Mouse (Mus musculus) hindbrain, embryonic 15.5 days (tissue): ENCODE data around the gene Tada2b. TPM values are rescaled to one million over a fixed set of nuclear protein-coding genes. Genes with fewer than 3 reads are reported as not detected.

Experiments
- ATAC-seq: fragments of 200-750 bp; cut with Nextera tagmentation; 2 replicates; pipeline ENCODE4 v1.8.0; 2017; ENCODE audit warnings: low read depth, moderate number of reproducible peaks, moderate TSS enrichment; ENCODE audit not compliant: low FRiP score
- H3K27ac ChIP-seq: fragments of 300-500 bp; sonication (generic); replicated peaks from 2 replicates; pipeline ENCODE4 v1.5.1; 2015; ENCODE audit warnings: mild to moderate bottlenecking, inconsistent platforms
- H3K27me3 ChIP-seq: fragments of 300-500 bp; sonication (generic); 2 replicates; pipeline ENCODE4 v1.6.1; 2015; ENCODE audit warnings: control low read depth, inconsistent platforms
- H3K36me3 ChIP-seq: fragments of 300-500 bp; sonication (generic); 2 replicates; pipeline ENCODE4 v1.6.1; 2015; ENCODE audit warnings: control low read depth, inconsistent platforms
- H3K4me1 ChIP-seq: fragments of 300-500 bp; sonication (generic); replicated peaks from 2 replicates; pipeline ENCODE4 v1.6.1; 2015; ENCODE audit warnings: control low read depth, inconsistent platforms
- H3K4me2 ChIP-seq: fragments of 300-500 bp; sonication (generic); 2 replicates; pipeline ENCODE4 v1.6.1; 2015; ENCODE audit warnings: moderate library complexity, mild to moderate bottlenecking, inconsistent platforms
- H3K4me3 ChIP-seq: fragments of 300-500 bp; sonication (generic); 2 replicates; pipeline ENCODE4 v1.5.1; 2015; ENCODE audit warnings: mild to moderate bottlenecking, inconsistent platforms
- H3K9ac ChIP-seq: fragments of 300-500 bp; sonication (generic); 2 replicates; pipeline ENCODE4 v1.6.1; 2015; ENCODE audit warnings: inconsistent platforms
- H3K9me3 ChIP-seq: fragments of 300-500 bp; sonication (generic); 2 replicates; pipeline ENCODE4 v1.6.1; 2016; ENCODE audit warnings: control low read depth, inconsistent platforms
- WGBS: fragments of 180-500 bp; shearing (Covaris S2); methylation state at CpG from one replicate; pipeline ENCODE4 v1.1.7; 2015; 5-methylcytosine and 5-hydroxymethylcytosine counted together
- polyA plus RNA-seq: library from polyadenylated mRNA; unstranded; fragments of >200 nt; fragmentation: Nextera tagmentation; extraction: Ambion mirVana; gene quantifications from 2 replicates; pipeline ENCODE4 v1.2.1, GENCODE M21; 2015

Gene Tada2b
- 2.6 and 3.4 TPM in 2 replicates for polyA plus RNA-seq

DNA sequence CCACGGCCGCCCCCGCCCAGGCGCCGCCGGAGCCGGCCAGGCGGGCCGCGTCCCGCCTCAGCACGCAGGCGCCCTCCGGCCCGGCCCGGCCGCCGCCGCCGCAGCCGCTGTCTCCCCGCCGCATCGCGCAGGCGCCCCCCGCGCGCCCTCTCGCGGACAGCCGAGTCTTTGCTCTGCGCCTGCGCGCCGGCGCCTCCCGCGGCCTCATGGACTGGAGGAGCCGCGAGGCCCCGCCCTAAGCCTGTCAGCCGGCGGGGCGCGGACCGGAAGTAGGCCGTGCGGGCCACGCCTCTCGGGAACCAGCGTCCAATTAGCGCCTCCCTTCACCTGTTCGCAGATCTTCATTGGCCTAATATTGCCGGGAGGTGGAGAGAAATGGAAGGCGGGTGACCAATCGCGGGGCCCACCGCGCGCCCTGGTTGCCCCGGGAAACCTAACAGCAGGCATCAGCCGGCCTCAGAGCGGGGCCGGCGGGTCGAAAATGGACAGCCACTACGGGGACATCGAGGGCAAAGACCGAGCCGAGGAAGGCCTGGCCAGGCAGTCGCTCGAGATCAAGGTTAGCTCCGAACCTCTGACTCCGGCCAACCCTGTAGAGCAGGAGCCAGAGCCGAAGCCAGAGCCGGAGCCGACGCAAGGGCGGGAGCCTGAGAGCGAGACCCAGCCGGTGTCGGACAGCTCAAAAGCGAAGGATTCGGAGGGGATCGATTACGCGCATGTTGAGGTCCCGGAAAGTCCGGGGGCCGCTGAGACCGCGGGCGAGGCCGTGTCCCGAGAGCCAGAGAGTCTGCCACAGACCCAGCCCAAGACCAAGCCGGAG, at the start of gene Tada2b, which contains the start of gene Ccdc96:
TSS of gene Tada2b (minus strand) at position 115 of the 820 bp plus-strand sequence.
TSS of gene Ccdc96 (plus strand) at position 418 of the 820 bp plus-strand sequence.
- H3K4me1 ChIP-seq: peaks cover 48% of the 10 kb centered on the region
- H3K4me2 ChIP-seq: peak within 1 kb of the TSS; percentile 99
- H3K9me3 ChIP-seq: no peaks in the 10 kb centered on the region
- H3K27ac ChIP-seq: peak within 1 kb of the TSS; percentile 88
- peak within 1 kb of the TSS; percentile 90 for H3K9ac ChIP-seq
- H3K36me3 ChIP-seq: no peaks in the 10 kb centered on the region
- H3K4me3 ChIP-seq: peak within 1 kb of the TSS; percentile 96
- ATAC-seq: peak; percentile 99
- under 1% methylated on average over 94 of the region's 97 CpGs for WGBS
- H3K27me3 ChIP-seq: no peaks in the 10 kb centered on the region

DNA sequence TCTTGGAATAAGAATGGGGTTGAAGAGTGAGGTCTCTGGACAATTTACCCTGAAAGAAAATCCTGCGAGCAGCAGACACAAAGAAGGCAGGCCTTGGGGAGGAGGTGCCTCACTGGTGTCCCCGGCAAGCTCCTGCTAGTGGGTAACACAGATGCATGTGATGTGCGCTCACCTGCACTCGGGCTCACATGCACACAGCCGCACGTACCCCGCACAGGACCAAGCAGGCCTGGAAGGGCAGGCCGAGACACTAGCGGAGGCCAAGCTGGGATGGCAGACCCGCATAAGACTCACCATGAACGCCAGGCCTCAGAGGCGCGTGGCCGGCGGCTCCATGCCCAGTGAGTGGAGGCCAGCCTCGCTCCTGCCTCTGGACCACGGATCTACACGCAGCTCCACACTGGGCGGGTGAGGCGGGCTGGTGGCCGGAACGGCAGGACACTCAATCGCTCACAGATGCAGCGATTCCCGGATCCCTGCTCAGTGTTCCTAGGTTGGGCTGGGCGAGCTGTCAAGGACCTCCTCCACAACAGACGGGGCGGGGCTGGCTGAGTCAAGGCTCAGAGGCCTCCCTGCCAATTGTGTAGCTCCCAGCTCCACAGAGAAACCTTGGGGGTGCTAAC, 46.2 kb upstream of the Tada2b start:
- peak overlapping the region; percentile 88 for H3K9ac ChIP-seq
- H3K9me3 ChIP-seq: no peaks in the 10 kb centered on the region
- no peaks in the 10 kb centered on the region for H3K27me3 ChIP-seq
- peak; percentile 97 for ATAC-seq
- peak overlapping the region; percentile 93 for H3K4me3 ChIP-seq
- H3K4me2 ChIP-seq: peak overlapping the region; percentile 72
- peak overlapping the region; percentile 91 for H3K27ac ChIP-seq
- H3K4me1 ChIP-seq: peaks cover 48% of the 10 kb centered on the region
- H3K36me3 ChIP-seq: no peaks in the 10 kb centered on the region
- 0% methylated on average over 28 of the region's 28 CpGs for WGBS

DNA sequence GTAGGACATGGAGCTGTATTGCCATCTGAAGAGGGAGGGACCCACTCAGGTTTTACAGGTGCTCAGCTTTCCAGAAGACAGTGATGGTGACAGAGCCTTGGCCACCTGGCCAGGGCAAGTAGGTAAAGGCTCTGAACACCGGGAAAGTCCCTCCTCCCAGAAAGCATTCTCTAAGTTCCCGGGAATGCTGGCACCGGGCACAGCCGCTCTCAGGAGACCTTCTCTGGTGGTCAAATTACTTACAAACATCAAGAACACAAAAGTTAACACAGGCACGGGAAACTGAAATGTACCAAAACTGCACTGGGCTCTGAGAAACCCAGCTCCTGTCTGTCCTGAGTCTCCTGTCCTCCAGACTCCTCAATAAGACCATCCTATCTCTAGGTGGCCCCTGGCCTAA, 45.6 kb upstream of the Tada2b start:
- H3K4me1 ChIP-seq: peaks cover 48% of the 10 kb centered on the region
- H3K4me2 ChIP-seq: peak overlapping the region; percentile 72
- no peak for ATAC-seq
- H3K9me3 ChIP-seq: no peaks in the 10 kb centered on the region
- H3K27me3 ChIP-seq: no peaks in the 10 kb centered on the region
- 10% methylated on average over 5 of the region's 5 CpGs for WGBS
- H3K9ac ChIP-seq: peak overlapping the region; percentile 88
- H3K4me3 ChIP-seq: peak overlapping the region; percentile 93
- H3K36me3 ChIP-seq: no peaks in the 10 kb centered on the region
- H3K27ac ChIP-seq: peak overlapping the region; percentile 91

DNA sequence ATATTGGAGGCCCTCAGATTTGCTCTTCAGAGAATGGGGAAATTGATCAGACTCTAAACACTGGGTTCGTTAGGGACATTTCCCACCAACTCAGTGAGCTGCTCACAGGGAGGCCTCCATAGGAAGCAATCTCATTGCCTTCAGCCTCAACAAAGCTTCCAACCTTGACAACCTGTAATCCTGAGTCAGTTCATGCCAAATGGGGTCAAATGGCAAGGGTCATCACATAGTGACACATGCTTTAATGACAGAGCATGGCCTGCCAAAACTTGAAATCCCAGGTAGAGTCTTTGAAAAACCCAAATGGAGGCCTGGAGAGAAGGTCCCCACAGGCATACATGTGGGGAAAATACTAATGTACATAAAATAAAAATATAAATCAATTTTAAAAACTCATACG, 42.8 kb upstream of the Tada2b start:
- Histone ChIP-seq H3K4me3 (no peak overlapping the region), H3K36me3 (peaks cover 9% of the 10 kb centered on the region), H3K4me2 (no peak overlapping the region), H3K4me1 (peaks cover 48% of the 10 kb centered on the region), H3K9ac (no peak overlapping the region), H3K27ac (no peak overlapping the region), H3K9me3 (no peaks in the 10 kb centered on the region), H3K27me3 (no peaks in the 10 kb centered on the region)
- no peak for ATAC-seq
- 90% methylated on average over 2 of the region's 2 CpGs for WGBS

DNA sequence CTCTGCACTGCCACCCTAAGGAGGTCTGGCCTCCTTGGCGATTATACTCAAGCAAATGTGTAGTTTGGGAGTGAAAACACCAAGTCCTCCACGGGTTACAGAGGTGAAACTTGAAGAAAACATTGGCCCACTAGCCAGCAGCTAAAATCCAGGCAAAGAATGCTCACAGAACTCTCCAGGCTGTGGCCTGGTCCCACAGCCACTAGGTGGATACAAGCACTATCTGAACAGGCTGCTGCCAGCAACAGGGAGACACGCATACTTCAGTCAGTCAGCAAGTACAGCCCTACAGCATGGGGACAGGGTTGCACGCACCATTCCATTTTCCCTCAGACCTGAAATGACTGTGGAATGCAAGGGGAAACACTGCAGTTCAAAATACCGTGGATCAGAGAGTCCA, 42.2 kb upstream of the Tada2b start:
- Histone ChIP-seq H3K9ac (no peak overlapping the region), H3K27ac (no peak overlapping the region), H3K4me2 (no peak overlapping the region), H3K4me3 (no peak overlapping the region), H3K27me3 (no peaks in the 10 kb centered on the region), H3K9me3 (no peaks in the 10 kb centered on the region), H3K4me1 (peaks cover 48% of the 10 kb centered on the region), H3K36me3 (peaks cover 16% of the 10 kb centered on the region)
- ATAC-seq: no peak
- WGBS: 83% methylated on average over 5 of the region's 5 CpGs

DNA sequence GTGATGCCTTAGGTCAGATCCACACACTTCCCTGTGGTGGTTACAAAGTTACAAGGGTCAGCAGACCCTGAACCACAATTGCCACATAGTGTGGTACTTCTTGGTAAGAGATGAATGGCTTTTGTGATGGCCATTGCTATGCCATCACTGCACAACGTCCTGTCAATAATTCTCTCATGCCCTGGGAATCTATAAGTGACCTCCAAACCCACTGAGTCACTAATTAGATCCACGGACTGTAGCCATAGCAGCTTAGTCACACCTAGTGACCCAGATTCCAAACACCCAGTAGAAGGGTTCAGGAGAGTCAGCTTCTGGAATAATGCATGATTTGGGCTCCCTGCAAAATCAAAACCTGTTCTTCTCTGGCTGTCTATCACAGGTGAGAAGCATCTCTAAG, 41.1 kb upstream of the Tada2b start:
- Histone ChIP-seq H3K27me3 (no peaks in the 10 kb centered on the region), H3K4me1 (peaks cover 40% of the 10 kb centered on the region), H3K9me3 (no peaks in the 10 kb centered on the region), H3K9ac (no peak overlapping the region), H3K4me3 (no peak overlapping the region), H3K4me2 (no peak overlapping the region), H3K27ac (no peak overlapping the region), H3K36me3 (peaks cover 25% of the 10 kb centered on the region)
- ATAC-seq: no peak
- 64% methylated on average over 2 of the region's 2 CpGs for WGBS

DNA sequence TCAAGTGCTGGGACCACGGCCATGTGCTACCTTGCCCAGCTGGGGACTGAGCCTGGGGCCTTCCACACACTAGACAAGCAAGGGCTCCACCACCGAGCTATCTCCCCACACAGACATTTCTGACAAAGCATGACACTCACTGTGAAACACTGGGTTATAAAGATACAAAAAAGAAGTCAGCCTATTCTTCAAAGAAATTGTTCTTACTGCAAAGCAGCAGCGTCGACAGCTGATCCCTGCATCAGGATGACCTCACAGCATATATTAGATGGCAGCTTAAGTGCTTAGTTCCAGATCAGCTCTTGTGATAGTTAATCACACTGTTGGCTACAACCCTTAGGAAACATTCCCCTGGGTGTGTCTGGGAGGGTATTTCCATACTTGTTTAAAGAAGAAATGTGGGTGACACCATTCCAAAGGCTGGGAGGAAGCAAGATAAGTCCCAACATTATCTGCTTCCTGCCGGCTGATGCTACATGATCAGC, 39.2 kb upstream of the Tada2b start:
- Histone ChIP-seq H3K27me3 (no peaks in the 10 kb centered on the region), H3K9ac (no peak overlapping the region), H3K9me3 (no peaks in the 10 kb centered on the region), H3K4me1 (peaks cover 24% of the 10 kb centered on the region), H3K36me3 (peaks cover 40% of the 10 kb centered on the region), H3K4me2 (no peak overlapping the region), H3K27ac (no peak overlapping the region), H3K4me3 (no peak overlapping the region)
- no peak for ATAC-seq
- WGBS: 85% methylated on average over 5 of the region's 5 CpGs

DNA sequence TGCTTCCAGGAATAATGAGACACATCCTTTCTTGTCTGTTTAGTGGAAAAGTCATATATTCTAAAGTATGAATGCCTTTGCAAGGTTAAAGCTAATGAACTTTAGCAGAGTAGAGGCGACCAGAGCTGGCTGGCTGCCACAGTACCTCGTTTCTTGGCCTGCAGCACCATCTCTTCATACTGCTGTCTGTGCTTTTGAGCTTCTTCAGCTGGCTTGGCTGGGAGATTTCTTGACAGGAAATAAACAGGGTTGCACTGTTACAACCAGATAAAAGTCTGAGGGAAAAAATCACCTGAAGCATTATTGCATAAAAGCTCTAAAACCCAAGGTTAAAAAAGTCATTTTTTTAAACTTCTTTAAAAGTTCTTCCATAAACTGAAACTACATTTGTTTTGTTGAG, 38.7 kb upstream of the Tada2b start:
- Histone ChIP-seq H3K4me1 (peaks cover 20% of the 10 kb centered on the region), H3K36me3 (peaks cover 45% of the 10 kb centered on the region), H3K9me3 (no peaks in the 10 kb centered on the region), H3K27ac (no peak overlapping the region), H3K4me3 (no peak overlapping the region), H3K9ac (no peak overlapping the region), H3K27me3 (no peaks in the 10 kb centered on the region), H3K4me2 (no peak overlapping the region)
- WGBS: 76% methylated on average over 2 of the region's 2 CpGs
- no peak for ATAC-seq

DNA sequence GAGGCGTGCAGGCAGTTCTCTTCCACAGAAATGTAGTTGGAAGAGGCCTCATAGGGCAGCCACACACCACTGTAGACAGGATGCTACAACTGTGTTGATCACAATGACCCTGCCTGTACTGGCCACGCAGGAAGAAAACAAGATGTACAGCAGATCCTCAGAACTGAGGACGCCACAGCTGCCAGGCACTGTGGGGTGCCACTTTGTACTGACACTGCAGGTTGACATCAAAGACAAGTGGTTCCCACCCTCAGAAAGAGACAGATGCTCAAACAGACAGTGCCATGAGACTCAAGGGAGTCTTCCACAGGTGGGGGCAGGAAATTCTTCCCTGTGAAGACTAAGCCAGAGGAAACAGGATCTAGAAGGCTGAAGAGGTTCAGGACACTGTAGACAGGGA, 35.7 kb upstream of the Tada2b start:
- no peak overlapping the region for H3K4me2 ChIP-seq
- no peak overlapping the region for H3K4me3 ChIP-seq
- no peaks in the 10 kb centered on the region for H3K9me3 ChIP-seq
- H3K4me1 ChIP-seq: no peaks in the 10 kb centered on the region
- peaks cover 63% of the 10 kb centered on the region for H3K36me3 ChIP-seq
- no peak overlapping the region for H3K9ac ChIP-seq
- no peak overlapping the region for H3K27ac ChIP-seq
- H3K27me3 ChIP-seq: no peaks in the 10 kb centered on the region
- WGBS: 67% methylated on average over 3 of the region's 3 CpGs
- ATAC-seq: peak; percentile 38; the same call in 1 of the 2 replicates

DNA sequence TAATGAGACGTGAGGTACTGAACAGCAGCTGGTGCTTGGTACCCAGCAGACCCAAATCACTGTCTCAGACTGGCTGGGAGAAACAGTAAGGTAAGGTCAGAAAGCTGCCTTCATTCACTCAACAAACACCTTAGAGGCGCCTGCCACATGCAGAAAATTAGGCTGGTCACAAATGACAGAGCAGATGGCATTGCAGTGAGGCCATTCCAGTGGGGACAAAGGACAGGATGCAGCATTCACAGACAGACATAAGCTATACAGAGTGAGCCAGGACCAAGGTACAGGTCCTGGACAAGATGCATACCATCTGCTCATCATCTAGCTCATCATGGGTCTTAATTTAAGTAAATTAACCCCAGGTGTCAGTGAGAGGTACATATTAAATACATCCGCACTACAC, 33.5 kb upstream of the Tada2b start:
- Histone ChIP-seq H3K4me3 (no peak overlapping the region), H3K27me3 (no peaks in the 10 kb centered on the region), H3K4me2 (no peak overlapping the region), H3K27ac (0 out of 2 replicates have a peak overlapping the region, but pooled peaks have one; percentile 35), H3K9me3 (no peaks in the 10 kb centered on the region), H3K4me1 (no peaks in the 10 kb centered on the region), H3K9ac (no peak overlapping the region), H3K36me3 (peaks cover 75% of the 10 kb centered on the region)
- peak; percentile 45; the same call in 1 of the 2 replicates for ATAC-seq
- 77% methylated on average over 3 of the region's 3 CpGs for WGBS

DNA sequence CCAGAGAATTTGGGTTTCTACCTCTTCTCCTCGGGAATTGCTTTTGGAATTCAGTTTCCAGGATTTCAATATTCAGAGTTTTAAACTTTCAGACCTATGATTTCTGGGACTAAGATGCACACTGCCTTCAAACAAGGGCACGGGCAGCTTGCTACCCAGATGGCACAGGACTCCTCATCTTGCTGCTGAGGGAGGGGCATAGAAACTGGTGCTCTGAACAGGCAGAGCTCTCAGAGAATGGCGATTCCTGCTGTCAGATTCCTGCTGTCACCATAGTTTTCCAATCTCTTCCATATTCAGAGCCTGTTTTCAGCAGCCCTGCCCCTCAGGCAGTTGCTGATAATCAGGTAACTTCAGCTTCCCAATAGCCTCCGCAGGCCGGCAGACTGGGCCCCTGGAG, 31.5 kb upstream of the Tada2b start:
- Histone ChIP-seq H3K9me3 (no peaks in the 10 kb centered on the region), H3K9ac (no peak overlapping the region), H3K4me3 (no peak overlapping the region), H3K36me3 (peaks cover 73% of the 10 kb centered on the region), H3K4me1 (no peaks in the 10 kb centered on the region), H3K27ac (no peak overlapping the region), H3K4me2 (no peak overlapping the region), H3K27me3 (no peaks in the 10 kb centered on the region)
- WGBS: 84% methylated on average over 5 of the region's 5 CpGs
- ATAC-seq: no peak

DNA sequence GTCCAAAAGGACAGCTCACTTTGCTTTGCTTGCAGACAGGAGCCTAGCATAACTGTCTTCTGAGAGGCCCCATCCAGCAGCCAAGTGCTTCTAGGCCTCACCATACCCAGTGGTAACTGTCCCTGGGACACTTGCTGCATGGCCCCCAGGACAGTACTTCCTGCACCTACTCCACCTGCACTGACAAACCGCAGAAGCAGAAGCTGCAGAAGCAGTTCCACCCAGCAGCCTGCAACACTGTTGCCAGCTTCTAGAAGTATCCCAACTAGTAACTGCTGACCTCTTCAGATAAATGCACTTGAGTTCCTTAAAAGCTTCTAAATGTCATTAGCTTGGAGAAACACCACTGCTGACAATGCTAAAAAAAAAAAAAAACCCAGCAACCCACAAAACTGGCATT, 31.0 kb upstream of the Tada2b start:
- no peaks in the 10 kb centered on the region for H3K9me3 ChIP-seq
- ATAC-seq: no peak
- no peaks in the 10 kb centered on the region for H3K27me3 ChIP-seq
- no peak overlapping the region for H3K4me3 ChIP-seq
- H3K27ac ChIP-seq: no peak overlapping the region
- no peak overlapping the region for H3K9ac ChIP-seq
- peaks cover 72% of the 10 kb centered on the region for H3K36me3 ChIP-seq
- no peak overlapping the region for H3K4me2 ChIP-seq
- no peaks in the 10 kb centered on the region for H3K4me1 ChIP-seq
- 91% methylated on average over 1 of the region's 1 CpGs for WGBS
